Mouse (Mus musculus) intestine, embryonic 14.5 days (tissue): ENCODE results near the gene Efhd1. TPM values are rescaled to one million over a fixed set of nuclear protein-coding genes. Genes with fewer than 3 reads are reported as not detected.

Experiments used
- polyA plus RNA-seq: library from polyadenylated mRNA; unstranded; fragments of >200 nt; fragmentation: Nextera tagmentation; extraction: Ambion mirVana; gene quantifications from 2 replicates; pipeline ENCODE4 v1.2.1, GENCODE M21; 2014

The Efhd1 gene
- polyA plus RNA-seq, 1 experiment from 2014 or later, result 0.16 TPM

Other genes starting within 250 kb of the Efhd1 start
- gene Alppl2, start 174.4 kb upstream of the Efhd1 start, polyA plus RNA-seq, result 0.08 TPM in 1 of 2 replicates, not detected in the other
- 8.5 and 16.5 TPM in 2 replicates for gene Alpi, start 162.8 kb upstream of the Efhd1 start, polyA plus RNA-seq
- not detected in 2 replicates for gene Akp3, start 139.4 kb upstream of the Efhd1 start, polyA plus RNA-seq
- 1.3 and 1.5 TPM in 2 replicates for gene Ecel1, start 107.8 kb upstream of the Efhd1 start, polyA plus RNA-seq
- not detected in 2 replicates for gene Prss56, start 81.0 kb upstream of the Efhd1 start, polyA plus RNA-seq
- not detected in 2 replicates for gene Chrnd, start 73.8 kb upstream of the Efhd1 start, polyA plus RNA-seq
- gene Chrng, start 59.7 kb upstream of the Efhd1 start, polyA plus RNA-seq, result not detected in 2 replicates
- gene Eif4e2, start 50.4 kb upstream of the Efhd1 start, polyA plus RNA-seq, result 131 and 141 TPM in 2 replicates
- 44.9 and 45.2 TPM in 2 replicates for gene Gigyf2, start 62.6 kb downstream of the Efhd1 start, polyA plus RNA-seq
- gene Kcnj13, start 130.4 kb downstream of the Efhd1 start, polyA plus RNA-seq, result 0.38 and 1.0 TPM in 2 replicates
- gene Snorc, start 205.9 kb downstream of the Efhd1 start, polyA plus RNA-seq, result not detected in 2 replicates
- 3.9 and 4.4 TPM in 2 replicates for gene Neu2, start 245.5 kb downstream of the Efhd1 start, polyA plus RNA-seq